Mouse (Mus musculus) ES-Bruce4 (cell line): ENCODE data around the gene Sik3. TPM values are rescaled to one million over a fixed set of nuclear protein-coding genes. Genes with fewer than 3 reads are reported as not detected.

Source experiments
- H3K27ac ChIP-seq: 2 replicates; pipeline ENCODE4 v1.5.1; 2012; ENCODE audit warnings: low read length, inconsistent platforms; ENCODE audit not compliant: insufficient read depth
- H3K27me3 ChIP-seq: 2 replicates; pipeline ENCODE4 v1.6.1; 2012; ENCODE audit warnings: mild to moderate bottlenecking, low read length, inconsistent platforms; ENCODE audit not compliant: control insufficient read depth, poor library complexity, insufficient read depth, severe bottlenecking
- H3K36me3 ChIP-seq: 2 replicates; pipeline ENCODE4 v1.6.1; 2012; ENCODE audit warnings: inconsistent platforms, mild to moderate bottlenecking, low read length, moderate library complexity; ENCODE audit not compliant: control insufficient read depth, poor library complexity, insufficient read depth, severe bottlenecking
- H3K4me1 ChIP-seq: one replicate; pipeline ENCODE4 v1.8.1; 2011; ENCODE audit warnings: low read length; ENCODE audit not compliant: control insufficient read depth, insufficient read depth
- H3K4me3 ChIP-seq: 2 replicates; pipeline ENCODE4 v1.5.1; 2011; ENCODE audit warnings: low read depth, mild to moderate bottlenecking, low read length
- H3K9ac ChIP-seq: 2 replicates; pipeline ENCODE4 v1.6.1; 2012; ENCODE audit warnings: low read depth, mild to moderate bottlenecking, inconsistent platforms; ENCODE audit not compliant: poor library complexity, severe bottlenecking
- H3K9me3 ChIP-seq: replicated peaks from 2 replicates; pipeline ENCODE4 v1.6.1; 2012; ENCODE audit warnings: mild to moderate bottlenecking, low read length, inconsistent platforms; ENCODE audit not compliant: control insufficient read depth, poor library complexity, insufficient read depth, severe bottlenecking
- CTCF ChIP-seq: IDR thresholded peaks from one replicate; pipeline ENCODE4 v1.8.1; 2011; ENCODE audit warnings: low read depth, low read length
- EP300 ChIP-seq: IDR thresholded peaks from 2 replicates; pipeline ENCODE4 v1.6.1; 2011; ENCODE audit warnings: low read depth, low read length; ENCODE audit not compliant: insufficient read depth
- POLR2A ChIP-seq: IDR thresholded peaks from one replicate; pipeline ENCODE4 v1.8.1; 2011; ENCODE audit warnings: low read length; ENCODE audit not compliant: insufficient read depth
- polyA plus RNA-seq: library from polyadenylated mRNA; stranded (reverse); fragments of >200 nt; gene quantifications from 2 replicates; pipeline ENCODE4 v1.2.4, GENCODE M21; 2011; ENCODE audit warnings: low read depth; ENCODE audit not compliant: missing spikeins, insufficient read depth, insufficient read length

Gene Sik3
- polyA plus RNA-seq, 1 experiment, result 23.2 TPM

DNA sequence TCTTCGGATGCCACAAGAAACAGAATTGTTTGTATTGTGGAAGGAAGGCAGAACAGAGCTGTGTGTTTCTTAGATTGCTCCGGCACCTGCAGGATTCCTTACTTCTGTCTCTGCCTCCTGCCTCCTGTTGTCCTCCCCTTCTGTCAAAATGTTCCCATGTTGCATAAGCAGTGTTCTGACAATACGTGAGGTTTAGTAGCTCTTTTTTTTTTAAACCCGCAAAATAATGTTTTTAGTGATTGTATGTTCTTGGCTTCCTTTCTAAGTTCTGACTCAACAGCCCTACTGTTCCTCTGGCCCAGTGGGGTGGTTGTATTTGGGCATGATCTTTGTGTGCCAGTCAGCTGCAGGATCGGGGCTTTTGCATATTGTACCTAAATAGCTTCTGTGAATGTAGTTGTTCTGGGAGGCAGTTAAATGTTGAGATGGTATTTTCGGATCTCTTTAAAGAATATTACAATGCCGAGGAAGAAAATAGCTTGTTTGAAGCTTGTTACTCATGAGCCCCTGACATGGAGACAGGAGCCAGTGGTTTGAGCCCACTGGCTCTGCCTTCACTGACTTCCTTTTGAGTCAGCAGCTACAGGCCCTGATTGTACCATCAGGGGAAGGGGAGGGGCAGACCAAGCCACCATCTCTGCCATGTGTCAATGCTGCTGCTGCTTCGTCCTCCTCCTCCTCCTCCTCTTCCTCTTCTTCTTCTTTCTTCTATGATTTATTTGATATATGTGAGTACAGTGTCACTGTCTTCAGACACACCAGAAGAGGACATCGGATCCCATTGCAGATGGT is 13.6 kb downstream of the Sik3 start:
- TF ChIP-seq EP300, result no peak
- no peak for TF ChIP-seq POLR2A
- TF ChIP-seq CTCF, result no peak
- no peaks in the 10 kb centered on the region for H3K36me3 ChIP-seq
- no peak overlapping the region for H3K9ac ChIP-seq
- H3K9me3 ChIP-seq, result no peaks in the 10 kb centered on the region
- no peak overlapping the region for H3K4me3 ChIP-seq
- no peaks in the 10 kb centered on the region for H3K27me3 ChIP-seq
- peaks cover 8% of the 10 kb centered on the region for H3K4me1 ChIP-seq
- no peak overlapping the region for H3K27ac ChIP-seq

DNA sequence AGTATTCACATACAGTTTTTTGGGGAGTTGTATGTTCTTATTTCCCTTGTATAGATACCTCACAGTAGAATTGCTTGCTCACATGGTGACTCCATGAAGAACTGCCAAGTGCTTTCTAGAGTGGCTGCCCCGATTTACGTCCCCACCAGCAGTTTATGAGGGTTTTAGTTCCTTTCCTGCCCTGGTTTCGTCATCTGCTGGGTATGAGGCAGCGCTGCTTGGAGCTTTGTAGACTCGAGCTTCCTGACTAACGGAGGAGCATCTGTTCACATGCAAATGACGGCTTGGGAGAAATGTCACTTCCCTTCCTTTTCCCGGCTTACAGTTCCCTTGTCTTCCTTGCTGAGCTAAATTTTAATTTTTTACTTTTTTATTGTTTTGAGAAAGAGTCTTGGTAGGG is 15.4 kb downstream of the Sik3 start:
- no peaks in the 10 kb centered on the region for H3K9me3 ChIP-seq
- H3K9ac ChIP-seq, result no peak overlapping the region
- H3K27ac ChIP-seq, result peak overlapping the region; percentile 94
- peaks cover 6% of the 10 kb centered on the region for H3K4me1 ChIP-seq
- H3K36me3 ChIP-seq, result no peaks in the 10 kb centered on the region
- TF ChIP-seq POLR2A (no peak), EP300 (peak; percentile 73; the same call in 1 of the 2 replicates)
- no peaks in the 10 kb centered on the region for H3K27me3 ChIP-seq
- H3K4me3 ChIP-seq, result no peak overlapping the region

- TF ChIP-seq CTCF (no peak), POLR2A (no peak), EP300 (no peak)
- H3K9ac ChIP-seq, result no peak overlapping the region
- H3K9me3 ChIP-seq, result no peaks in the 10 kb centered on the region
- no peaks in the 10 kb centered on the region for H3K27me3 ChIP-seq
- no peak overlapping the region for H3K4me3 ChIP-seq
- no peaks in the 10 kb centered on the region for H3K36me3 ChIP-seq
- H3K27ac ChIP-seq, result peak overlapping the region; percentile 39
- H3K4me1 ChIP-seq, result peaks cover 6% of the 10 kb centered on the region
These were observed 16.9 kb downstream of the Sik3 start for GRCm38 (mm10) chr9:46029534-46029933.

DNA sequence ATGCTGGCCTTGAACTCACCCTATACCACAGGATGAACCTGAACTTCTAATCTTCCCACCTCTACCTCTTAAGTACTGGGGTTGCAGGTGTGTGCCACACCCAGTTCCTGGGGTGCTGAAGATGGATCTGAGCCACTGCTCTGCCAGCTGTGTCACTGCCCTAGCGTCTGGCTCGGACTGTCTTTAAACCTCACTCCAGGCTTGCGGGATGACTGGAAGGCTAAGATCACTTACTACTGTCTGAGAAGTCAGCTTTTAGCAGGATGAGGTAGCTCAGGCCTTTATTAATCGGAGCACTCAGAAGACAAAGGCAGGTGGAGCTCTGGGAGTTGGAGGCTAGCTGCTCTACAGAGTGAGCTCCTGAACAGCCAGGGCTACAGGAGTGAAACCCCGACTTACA is 17.6 kb downstream of the Sik3 start:
- no peaks in the 10 kb centered on the region for H3K36me3 ChIP-seq
- no peak overlapping the region for H3K4me3 ChIP-seq
- H3K9ac ChIP-seq, result no peak overlapping the region
- no peaks in the 10 kb centered on the region for H3K9me3 ChIP-seq
- peaks cover 6% of the 10 kb centered on the region for H3K4me1 ChIP-seq
- TF ChIP-seq EP300, result peak; percentile 71
- TF ChIP-seq CTCF, result no peak
- TF ChIP-seq POLR2A, result no peak
- H3K27me3 ChIP-seq, result no peaks in the 10 kb centered on the region
- peak overlapping the region; percentile 39 for H3K27ac ChIP-seq

- H3K4me3 ChIP-seq, result no peak overlapping the region
- H3K36me3 ChIP-seq, result no peaks in the 10 kb centered on the region
- H3K4me1 ChIP-seq, result peaks cover 6% of the 10 kb centered on the region
- H3K27me3 ChIP-seq, result no peaks in the 10 kb centered on the region
- TF ChIP-seq EP300 (no peak), POLR2A (no peak), CTCF (no peak)
- H3K27ac ChIP-seq, result peak overlapping the region; percentile 5; the same call in 1 of the 2 replicates
- H3K9ac ChIP-seq, result no peak overlapping the region
- no peaks in the 10 kb centered on the region for H3K9me3 ChIP-seq
These were observed 18.3 kb downstream of the Sik3 start for GRCm38 (mm10) chr9:46030968-46031367.

DNA sequence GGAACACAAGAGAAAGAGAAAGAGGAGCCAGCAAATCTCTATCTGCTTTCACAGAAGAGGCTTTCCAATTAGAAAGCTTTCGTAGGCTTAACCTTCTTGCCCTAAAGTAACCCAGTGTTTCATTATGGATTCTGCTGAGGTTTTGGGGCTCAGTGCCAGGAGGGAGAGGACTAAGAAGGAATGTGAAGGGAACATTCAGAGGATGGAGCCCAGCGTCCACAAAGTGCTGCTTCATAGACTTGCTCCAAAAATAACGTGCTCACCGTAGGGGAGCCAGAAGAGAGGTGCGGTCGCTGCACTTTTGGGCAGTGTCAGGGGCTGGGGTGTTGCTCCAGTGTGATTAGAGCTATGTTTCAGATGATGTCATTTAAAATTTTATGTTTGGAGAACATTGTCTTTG is 19.6 kb downstream of the Sik3 start:
- no peaks in the 10 kb centered on the region for H3K36me3 ChIP-seq
- H3K9ac ChIP-seq, result no peak overlapping the region
- TF ChIP-seq EP300 (no peak), CTCF (no peak), POLR2A (no peak)
- H3K9me3 ChIP-seq, result no peaks in the 10 kb centered on the region
- peaks cover 4% of the 10 kb centered on the region for H3K4me1 ChIP-seq
- H3K27me3 ChIP-seq, result no peaks in the 10 kb centered on the region
- no peak overlapping the region for H3K4me3 ChIP-seq
- no peak overlapping the region for H3K27ac ChIP-seq
